Mouse (Mus musculus) gonadal fat pad, adult 2 months (tissue): ENCODE results near the gene Gm20838. TPM values are rescaled to one million over a fixed set of nuclear protein-coding genes. Genes with fewer than 3 reads are reported as not detected.
"Not testable (repeated sequence)": the region's sequence is repeated elsewhere in the genome, so short reads cannot be mapped to it uniquely, and the experiment has no call there.

Experiments
- DNase-seq: peaks from one replicate; pipeline ENCODE4 v3.0.0-alpha.2; 2012; ENCODE audit warnings: low read depth
- polyA plus RNA-seq: library from polyadenylated mRNA; depleted of rRNA; stranded (reverse); fragments of >200 nt; gene quantifications from 2 replicates; pipeline ENCODE4 v1.2.3, GENCODE M21; 2012; rRNA removed

Gene Gm20838
- not detected in 2 replicates for polyA plus RNA-seq

- DNase-seq = not testable (repeated sequence)
Measured at GRCm38 (mm10) chrY:33543064-33543463, at the start of gene Gm20838. Gene Gm20838 (minus strand): TSS chrY:33543164.
